Mouse (Mus musculus) cerebellum, postnatal 10 days (tissue): Measurements from ENCODE around the gene Bend5.

Experiments used
- DNase-seq, 2 experiments: peaks; one replicate each; pipeline ENCODE4 v3.0.0; 2021; ENCODE audit warnings: mixed read lengths in 2 of 2

The Bend5 gene

DNA sequence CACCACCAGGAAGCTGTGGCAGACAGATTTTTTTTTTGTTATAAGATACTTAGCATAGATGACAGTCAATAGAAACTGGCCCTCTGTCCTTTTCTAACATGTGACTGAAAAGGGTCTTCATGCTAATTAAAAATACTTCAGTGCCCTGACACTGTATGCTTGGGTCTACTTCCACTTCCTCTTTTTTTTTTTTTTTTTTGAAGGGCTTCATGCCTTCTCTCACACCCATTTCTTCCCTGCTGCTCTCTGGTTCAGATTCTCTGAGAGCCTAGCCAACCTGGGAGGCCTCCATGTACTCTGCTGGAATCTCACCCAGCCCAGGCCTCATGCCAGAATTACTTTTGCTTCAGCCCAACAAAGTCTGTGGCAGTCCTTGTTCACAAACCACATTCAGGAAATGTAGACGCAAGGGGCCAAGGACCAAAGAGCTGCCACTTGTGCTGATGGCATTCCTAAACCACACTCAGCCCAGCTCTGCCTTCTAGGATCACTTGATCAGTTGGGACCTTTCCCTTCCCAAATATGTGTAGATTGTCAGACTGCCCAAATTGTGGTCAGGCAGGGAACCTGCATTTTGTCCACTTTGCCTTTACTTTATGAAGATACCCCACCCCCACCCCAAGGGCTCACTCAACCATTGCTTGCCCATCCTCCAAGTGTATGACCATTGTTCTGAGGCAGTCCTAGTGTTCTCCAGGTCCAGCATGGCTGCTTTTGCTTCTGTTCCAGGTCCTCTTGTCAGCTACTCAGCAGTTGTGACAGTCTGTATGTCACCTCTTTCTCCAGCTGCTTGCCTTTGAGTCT, 27.8 kb downstream of the Bend5 start:
- DNase-seq = peak; percentile 19 to 49

DNA sequence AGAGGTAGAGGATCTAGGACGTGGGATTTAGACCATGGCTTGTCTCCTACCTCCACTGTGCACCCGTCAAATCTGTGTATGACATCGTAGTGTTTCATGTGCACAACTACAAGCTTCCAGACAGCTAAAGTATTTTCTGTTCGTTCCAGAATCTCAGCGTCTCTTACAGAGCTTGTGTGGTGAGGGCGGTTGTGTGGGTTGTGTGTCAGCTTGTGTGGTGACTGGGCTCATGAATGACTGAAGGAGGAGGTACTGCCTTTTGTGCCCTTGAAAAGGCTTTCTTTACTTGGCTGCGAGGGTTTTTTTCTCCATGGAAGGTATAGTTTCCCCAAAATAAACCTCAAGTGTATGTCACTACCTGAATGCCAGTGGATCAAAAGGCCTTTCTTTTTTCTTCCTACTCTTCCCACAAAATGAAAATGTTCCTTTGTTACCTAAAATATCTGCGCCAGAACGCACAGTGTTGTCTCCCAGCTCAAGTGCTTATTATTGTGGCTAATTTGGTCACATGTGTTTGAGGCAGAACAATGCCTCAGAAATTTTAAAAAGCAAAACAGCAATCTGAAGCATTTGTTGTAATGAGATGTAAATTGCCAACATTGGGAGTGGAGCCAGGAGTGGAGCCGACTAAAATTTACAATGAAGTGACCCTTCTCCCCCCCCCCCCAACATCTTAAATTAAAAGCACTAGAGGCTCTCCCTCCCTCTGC, 29.3 kb downstream of the Bend5 start:
- DNase-seq = no peak

GRCm38 (mm10) chr4:111444616-111445160, 29.9 kb downstream of the Bend5 start:
- no peak for DNase-seq

- DNase-seq = no peak
Observed at GRCm38 (mm10) chr4:111447918-111448317, 33.1 kb downstream of the Bend5 start.

- DNase-seq = no peak
Observed at GRCm38 (mm10) chr4:111448586-111448985, 33.8 kb downstream of the Bend5 start.

DNA sequence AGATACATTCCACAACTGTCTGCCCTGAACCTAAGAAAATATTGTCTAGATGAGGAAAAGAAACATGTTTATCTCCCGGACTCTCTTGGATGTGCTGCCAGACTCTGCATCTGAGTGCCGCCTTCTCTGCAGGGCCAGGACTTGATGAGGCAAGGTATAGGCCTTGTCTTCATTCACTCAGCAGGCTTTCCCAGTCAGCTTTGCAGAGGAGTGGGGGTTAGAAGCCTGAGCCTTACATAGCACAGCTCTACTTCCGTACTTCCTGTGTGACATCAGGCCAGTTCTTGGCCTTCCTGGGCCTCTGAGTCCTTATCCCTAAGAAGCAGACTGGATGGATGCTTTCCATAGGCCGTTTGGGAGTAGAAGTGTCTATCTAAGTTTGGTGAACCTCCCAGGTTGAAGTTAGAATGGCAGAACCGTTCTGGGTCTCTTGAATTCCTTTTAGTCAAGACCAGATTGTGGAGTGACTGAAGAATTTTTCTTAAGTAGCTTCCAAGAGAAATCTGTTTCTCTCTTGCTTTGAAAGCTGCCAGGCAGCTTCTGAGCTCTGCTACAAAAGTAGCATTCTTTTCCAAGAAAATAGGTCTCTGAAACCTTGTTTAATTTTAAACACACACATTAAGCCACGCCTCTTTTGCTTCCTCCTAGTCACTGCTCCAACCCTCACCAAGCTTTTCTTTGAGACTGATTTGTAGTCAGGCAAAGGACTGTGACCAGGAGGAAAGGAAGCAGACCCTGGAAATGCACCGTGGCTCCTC, 34.8 kb downstream of the Bend5 start:
- DNase-seq = no peak

GRCm38 (mm10) chr4:111451283-111451918, 36.6 kb downstream of the Bend5 start:
- DNase-seq = no peak

DNA sequence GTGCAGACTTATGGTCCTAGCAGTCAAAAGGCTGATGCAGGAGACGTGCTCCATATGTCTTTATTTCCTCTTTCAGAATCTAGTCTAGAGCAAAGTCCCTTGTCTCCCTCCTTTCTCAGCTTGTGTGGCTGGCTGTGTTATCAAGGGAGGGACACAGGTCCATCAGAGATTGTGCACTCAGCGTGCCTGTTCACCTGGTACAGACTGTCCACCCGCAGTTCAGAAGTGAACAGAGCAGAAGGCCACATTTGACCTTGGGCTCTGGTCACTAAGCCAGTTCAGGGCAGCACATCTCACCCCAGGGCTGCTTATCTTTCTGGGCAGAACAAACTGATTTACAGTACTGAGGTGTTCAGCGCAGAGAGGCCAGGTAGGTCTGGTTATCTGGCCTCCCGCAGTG, 37.4 kb downstream of the Bend5 start:
- DNase-seq = no peak

- DNase-seq = no peak
Observed at GRCm38 (mm10) chr4:111453275-111453674, 38.5 kb downstream of the Bend5 start.

GRCm38 (mm10) chr4:111455621-111456020, 40.8 kb downstream of the Bend5 start:
- no peak for DNase-seq

GRCm38 (mm10) chr4:111457568-111457967, 42.8 kb downstream of the Bend5 start:
- DNase-seq = no peak

GRCm38 (mm10) chr4:111467293-111467773, 52.5 kb downstream of the Bend5 start:
- DNase-seq = no peak

DNA sequence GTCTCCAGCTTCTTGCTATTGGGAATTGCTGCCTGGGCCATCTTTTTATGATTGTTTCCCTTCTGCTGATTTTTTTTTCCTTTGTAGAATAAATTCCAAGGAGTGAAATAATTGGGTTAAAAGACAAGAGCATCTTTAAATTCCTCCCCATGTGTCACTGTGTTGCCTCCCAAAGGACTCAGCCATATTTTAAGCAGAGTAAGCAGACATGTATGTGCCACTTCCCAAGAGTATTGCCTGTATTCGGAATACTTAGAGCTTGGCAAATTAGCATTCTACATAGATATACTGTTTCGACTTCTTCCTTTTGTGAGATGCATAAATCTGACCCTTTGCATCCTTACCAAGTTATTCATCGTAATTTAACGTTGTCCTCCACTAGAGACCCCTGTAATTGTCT, 53.0 kb downstream of the Bend5 start:
- DNase-seq = no peak

DNA sequence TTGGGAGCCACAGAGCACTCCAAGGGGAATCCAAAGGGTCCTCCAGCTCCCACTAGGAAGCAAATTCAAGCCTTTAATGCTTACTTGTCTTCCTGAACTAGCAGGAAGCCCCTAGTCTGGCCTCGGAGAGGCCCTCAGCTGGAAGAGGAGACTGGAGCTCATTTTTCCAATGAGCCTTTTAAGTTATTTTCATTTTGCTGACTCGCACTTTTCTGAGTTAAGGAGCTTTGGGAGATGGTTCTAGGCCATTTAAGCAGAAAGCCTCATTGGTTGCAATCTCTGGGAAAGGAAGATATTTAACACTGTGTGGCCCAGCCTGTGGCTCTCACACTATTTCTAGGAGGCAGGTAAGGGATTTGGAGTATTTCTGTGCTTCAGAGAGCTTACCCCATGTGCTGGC, 55.0 kb downstream of the Bend5 start:
- no peak for DNase-seq

DNA sequence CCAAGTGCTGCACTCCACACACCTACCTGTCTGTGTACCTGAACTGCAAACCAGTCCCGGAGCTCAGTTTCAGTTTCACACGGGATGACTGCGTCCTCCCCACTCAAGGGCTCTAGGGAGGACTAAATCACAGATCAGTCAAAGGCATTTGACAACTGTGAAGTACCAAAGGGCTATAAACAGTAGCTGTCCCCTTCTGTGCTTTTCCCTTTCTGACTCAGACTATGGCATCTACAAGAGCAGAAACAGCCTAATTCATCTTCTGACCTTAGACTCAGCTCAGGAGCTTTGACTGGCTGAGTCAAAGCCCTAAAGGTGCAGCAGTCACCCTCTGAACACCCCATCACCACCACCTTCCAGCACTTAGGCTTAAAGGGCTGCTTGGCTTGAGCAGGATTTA, 56.9 kb downstream of the Bend5 start:
- DNase-seq = no peak

DNA sequence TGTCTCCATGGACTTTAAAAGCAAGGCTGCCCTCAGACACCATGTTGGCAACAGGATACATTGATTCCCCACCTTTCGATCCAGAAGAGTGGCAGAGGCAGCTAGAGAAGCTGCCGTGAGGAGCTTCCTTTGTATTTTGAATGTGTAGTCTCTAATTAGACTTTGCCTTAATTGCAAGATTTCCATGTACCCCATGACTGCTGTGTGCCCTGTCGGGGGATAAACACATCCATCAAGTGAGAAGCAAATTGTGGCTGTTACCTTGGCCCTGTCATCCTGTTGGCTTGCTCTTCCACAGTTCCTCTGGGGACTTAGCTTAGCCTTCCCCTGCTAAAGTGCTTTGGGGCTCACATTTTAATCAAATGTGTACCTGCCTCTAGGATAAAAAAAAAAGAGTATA, 57.7 kb downstream of the Bend5 start:
- no peak for DNase-seq

- DNase-seq = no peak
Observed at GRCm38 (mm10) chr4:111473014-111473413, 58.2 kb downstream of the Bend5 start.

DNA sequence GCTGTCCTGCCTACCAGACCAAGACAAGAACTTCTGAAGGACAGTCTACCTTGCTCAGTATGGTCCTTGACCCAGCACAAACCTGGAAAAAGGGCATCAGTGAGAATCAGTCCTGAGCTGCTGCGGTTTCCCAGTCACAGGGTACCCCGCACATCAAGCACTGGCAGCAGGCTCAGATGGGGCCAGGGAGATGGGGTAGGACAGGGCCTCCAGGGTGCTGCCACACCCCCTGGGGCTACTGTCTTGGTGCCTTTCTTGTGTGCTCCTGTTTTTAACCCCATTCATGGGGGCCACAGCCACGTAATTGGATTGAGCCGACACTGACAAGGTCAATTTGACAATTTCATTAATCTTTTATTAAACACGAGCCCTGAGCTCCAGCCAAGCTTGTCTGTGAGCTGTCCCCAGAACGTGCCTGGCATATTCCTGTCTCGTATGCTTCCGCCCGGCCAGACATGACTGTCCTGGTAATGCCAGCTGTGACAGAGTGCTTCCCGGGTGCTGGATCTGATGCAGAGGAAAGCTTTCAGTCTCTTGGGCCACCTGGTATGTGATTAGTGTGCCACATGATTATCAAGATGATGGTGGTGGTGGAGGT, 60.7 kb downstream of the Bend5 start:
- DNase-seq = peak in 1 of 2 experiments; percentile 14

DNA sequence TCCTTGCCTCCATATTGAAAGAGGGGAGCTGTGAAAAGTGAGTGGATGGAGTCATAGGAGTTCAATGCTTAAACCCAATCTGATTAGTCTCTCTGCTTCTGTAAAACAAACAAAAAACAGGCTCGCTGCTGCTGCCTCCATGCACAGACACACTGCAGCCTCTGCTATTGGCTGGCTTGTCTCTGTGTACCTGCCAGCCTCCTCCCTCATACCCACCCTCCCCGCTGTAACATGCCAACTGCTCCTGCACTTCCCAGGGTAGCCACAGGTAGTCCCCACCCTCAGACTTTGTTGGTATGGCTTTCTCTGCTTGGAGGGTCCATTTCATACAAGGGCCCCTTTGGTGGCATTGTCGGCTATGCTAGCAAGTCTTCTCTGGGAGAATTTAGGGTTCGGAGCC, 62.7 kb downstream of the Bend5 start:
- peak in 1 of 2 experiments; percentile 9 for DNase-seq

- no peak for DNase-seq
Observed at GRCm38 (mm10) chr4:111483499-111483898, 68.7 kb downstream of the Bend5 start.

DNA sequence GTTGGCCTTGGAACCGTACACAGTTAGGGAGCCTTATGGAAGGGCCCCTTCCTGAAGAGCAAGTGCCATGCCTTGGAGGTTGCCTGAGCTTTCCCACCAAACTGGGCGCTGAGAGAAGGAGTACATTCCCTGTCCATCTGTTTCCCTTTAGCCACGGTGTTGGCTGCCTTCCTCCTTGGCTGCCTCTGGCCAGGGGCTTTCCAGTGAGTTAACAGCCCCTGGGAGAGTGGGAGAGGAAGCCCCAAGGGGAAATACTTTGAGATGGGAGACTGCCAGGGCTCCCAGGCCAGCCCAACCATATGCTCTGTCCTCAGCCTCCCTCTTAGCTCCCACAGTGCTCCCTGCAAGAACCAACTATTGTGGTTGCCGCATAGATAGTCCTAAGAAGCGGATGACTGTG, 70.4 kb downstream of the Bend5 start:
- DNase-seq = peak; percentile 50 to 76

DNA sequence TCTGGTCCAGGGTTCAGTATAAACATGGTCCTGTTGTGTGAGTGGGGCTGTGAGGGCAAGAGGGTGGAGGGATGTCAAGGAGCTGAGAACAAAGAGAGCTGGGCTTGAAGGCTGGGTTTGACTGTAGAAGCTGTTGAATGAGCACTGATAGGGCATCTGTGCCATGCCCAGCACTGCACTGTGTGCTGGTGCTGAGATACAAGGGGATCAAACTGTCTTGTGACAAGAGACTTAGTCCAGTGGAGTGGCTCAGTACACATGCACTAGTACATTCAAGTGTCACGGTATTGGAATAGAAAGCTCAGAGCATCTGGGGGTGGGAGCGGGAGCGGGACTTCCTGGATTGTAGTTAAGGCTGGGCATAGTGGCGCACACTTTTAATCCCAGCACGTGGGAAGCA, 71.4 kb downstream of the Bend5 start:
- DNase-seq = no peak
